Mouse (Mus musculus) cerebellum, adult 2 months (tissue): ENCODE measurements around the gene Msh5.

Source experiments
- CTCF ChIP-seq: fragments of 200-500 bp; IDR thresholded peaks from 2 replicates; pipeline ENCODE4 v1.5.1; 2011; ENCODE audit warnings: low read depth, mild to moderate bottlenecking, control low read depth, low read length, moderate library complexity, borderline replicate concordance; ENCODE audit not compliant: insufficient read depth
- POLR2A ChIP-seq: fragments of 200-500 bp; IDR thresholded peaks from 2 replicates; pipeline ENCODE4 v1.6.1; 2011; ENCODE audit warnings: low read length, control low read depth, borderline replicate concordance; ENCODE audit not compliant: insufficient read depth

DNA sequence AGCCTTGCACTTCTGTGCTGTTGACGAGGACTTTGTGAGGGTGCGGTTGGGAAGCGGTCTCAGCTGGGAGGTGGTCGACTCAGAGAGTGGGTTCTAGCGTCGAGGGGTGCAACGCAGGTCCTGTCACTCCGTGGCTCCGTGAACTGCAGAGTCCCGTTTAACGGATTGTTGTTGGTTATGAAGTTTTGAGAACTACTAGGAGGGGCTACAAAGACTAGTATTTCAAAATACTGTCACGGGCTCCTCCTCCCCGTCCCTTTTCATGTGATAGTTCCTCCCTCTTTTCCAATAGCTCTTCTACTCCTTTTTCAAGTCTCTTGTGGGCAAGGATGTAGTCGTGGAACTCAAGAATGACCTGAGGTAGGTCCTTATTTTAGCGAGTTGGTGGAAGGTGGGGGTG, 64.2 kb downstream of the Msh5 start:
- TF ChIP-seq CTCF (no peak), POLR2A (no peak)
